Mouse (Mus musculus) layer of hippocampus, postnatal 14 days (tissue): ENCODE results near the gene Htra2. TPM values are rescaled to one million over a fixed set of nuclear protein-coding genes. Genes with fewer than 3 reads are reported as not detected.

Experiments
- DNase-seq, 2 experiments: peaks; one replicate each; pipeline ENCODE4 v3.0.0; 2021 to 2022; ENCODE audit warnings: low spot score in 2 of 2, mixed read lengths in 1 of 2
- total RNA-seq, 2 experiments: library from RNA; stranded (reverse); gene quantifications; 2 replicates each; pipeline ENCODE4 v1.2.3; 2021

Gene Htra2
- total RNA-seq, 2 experiments from 2014 or later = 55.7 to 60.1 TPM

DNA sequence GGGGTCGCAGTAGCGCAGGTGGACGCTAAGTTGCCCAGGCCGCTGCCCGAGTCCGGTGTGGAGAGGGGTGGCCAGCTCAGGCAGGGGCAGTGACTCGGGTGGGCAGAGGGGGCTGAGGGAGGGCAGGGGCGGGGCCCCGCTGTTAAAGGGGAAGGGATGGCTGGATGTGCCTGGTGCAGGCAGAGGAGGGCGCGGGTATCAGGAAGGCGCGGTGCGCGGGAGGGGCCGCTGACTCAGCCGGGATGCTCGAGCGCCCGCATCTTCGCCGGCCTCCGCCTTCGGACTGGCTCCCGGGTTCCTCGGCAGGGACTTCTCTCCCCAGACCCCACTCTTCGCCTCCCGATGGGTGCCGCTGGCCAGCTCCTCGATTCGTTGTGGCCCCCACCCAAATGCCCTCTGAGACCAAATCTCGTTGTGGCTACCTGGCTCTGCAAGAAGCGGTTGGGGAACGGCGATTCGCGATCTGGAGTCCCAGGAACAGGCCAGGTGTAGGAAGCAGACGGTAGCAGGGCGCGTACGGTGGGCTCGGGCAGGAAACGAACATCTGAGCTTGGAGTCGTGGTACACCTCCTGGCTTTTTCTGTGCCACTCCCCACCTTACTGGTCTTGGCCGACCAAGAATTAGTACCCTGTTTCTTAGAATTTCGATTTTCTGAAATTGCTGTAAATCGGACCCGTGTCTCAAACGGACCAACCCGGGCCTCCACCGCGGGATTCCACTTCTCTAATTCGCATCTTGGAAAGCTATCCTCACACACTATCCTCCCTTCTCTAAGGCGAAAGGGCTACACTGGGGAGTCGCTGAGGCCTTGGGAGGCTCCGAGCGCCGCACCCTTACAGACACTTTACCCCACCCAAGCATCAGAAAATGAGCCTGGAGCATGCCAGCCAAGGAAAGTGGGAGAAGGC is 15.5 kb upstream of the Htra2 start:
- peak; percentile 23 to 61 for DNase-seq

DNA sequence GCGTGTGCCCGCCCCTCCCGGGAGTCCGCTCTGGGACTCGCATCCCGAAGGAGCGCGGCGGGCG is 15.0 kb upstream of the Htra2 start, which contains the start of gene Tlx2:
Gene Tlx2 (minus strand): TSS at position 47 of the 64 bp plus-strand sequence.
- no peak for DNase-seq

DNA sequence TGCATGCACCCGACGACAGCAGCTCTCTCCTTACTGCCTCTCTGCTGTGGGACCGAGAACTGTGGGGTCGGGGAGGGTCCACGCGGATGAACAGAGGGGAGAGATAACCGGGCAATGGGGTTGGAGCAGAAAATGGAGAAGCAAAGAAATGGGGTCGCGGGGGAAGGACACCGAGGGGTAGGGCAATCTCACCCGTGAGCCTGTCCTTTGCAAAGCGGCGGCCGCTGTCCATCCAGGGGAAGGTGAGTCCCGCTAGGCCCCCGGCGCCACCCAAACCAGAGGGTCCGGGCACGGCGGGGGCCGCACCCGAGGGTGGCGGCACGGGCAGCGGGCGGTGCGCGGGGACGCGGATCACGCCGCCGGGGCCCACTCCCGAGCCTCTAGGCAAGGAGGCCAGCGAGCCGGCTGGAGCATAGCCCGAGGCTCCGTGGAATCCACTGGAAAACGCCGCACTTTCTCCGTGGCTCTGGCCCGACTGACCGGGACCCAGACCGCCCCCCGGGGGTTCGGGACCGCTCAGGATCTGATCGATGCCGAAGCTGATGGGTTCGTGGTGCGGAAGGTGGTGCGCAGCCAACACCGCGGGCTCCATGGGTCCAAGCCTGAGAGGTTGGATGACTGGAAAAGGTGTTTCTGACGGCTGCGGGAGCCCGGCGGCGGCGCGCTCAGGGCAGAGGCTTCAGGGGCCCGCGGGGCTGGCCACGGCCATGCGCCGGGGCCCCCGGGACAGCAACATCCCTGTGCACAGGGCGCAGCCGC is 14.6 kb upstream of the Htra2 start:
- no peak for DNase-seq

DNA sequence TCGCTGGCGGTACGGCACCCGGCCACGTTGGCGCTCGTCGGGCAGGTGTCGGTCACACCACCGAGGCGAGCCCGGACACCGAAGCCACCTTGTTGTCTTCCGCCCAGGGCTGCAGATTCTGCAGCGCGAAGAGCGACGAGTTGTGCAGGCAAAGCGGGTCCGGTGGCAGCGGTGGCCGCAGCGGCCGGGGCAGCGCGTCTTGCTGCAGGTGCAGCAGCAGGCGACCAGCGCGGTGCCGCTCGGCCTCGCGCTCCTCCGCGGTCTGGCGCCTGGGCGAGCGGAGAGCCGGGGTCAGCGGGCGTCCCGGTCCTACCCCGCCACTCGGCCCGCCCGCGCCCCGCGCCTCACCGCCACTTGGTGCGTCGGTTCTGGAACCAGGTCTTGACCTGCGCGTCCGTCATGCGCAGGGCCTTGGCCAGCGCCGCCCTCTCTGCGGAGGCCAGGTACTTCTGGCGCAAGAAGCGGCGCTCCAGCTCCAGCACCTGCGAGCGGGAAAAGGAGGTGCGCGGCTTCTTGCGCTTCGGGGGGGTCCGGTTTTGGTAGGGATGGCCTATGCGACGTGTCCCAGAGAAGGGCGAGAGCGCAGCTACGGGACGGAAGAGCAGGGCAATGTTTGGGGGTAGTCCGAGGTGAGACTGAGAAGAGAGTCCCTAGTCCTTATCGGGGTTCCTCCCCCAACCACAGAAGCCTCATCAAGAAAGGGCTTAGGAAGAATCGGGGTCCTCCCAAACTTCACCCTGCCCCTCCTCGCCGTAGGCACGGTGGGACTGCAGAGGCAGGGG is 13.8 kb upstream of the Htra2 start:
- DNase-seq = no peak

DNA sequence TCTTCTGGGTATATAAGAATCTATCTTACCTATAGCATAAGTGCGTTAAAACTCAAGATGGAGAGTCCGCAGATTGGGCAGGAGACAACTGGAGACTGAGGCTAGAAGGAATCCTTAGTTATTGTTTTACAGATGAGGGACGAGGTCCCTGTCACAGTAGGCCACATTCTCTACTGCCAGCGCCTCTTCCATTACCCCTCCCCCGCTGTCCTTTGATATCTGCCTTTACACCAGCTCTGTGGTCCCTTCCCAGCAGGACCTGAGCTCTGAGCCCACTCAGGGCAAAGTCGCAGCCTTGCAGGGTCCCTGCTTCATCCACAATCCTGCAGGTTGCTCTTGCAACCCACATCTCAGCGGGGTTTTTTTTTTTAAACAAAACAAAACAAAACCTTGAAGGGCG is 13.1 kb upstream of the Htra2 start:
- DNase-seq = no peak

DNA sequence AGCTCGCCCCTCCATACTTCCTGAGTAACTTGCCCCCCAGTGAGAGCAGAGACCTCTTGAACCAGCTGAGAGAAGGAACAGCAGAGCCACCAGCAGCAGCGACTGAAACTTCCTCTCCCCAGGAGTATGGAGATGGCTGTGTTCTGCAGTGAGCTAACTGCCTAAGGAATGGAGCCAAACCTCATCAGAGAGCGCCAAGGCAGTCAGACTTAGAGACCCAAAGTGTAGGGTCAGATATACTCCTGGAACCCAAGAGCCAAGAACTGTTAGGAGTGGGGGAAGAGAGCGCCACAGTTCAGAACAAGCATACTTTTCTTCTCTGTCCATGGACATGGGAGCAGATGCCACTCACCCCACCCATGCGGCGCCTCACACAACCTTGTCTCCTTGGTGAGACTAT is 11.4 kb upstream of the Htra2 start:
- DNase-seq = no peak

DNA sequence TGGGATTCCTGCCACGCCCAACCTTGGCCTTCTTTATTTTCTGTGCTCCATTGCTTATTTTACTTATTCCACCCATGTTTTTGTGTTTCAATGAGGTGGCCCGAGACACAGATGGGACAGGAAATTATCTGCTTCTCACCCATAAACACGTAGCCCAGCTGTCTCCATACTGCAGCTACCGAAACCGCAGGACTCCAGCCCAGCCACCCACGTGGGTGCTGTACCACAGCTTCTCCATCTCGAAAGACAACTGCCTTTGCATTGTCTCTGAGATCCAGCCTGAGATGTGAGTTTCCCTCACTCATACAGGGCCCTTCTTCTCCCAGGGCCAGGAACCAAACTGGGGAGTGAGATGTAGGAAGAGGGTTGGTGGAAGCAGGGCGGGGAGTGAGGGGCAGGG is 10.9 kb upstream of the Htra2 start:
- no peak for DNase-seq

DNA sequence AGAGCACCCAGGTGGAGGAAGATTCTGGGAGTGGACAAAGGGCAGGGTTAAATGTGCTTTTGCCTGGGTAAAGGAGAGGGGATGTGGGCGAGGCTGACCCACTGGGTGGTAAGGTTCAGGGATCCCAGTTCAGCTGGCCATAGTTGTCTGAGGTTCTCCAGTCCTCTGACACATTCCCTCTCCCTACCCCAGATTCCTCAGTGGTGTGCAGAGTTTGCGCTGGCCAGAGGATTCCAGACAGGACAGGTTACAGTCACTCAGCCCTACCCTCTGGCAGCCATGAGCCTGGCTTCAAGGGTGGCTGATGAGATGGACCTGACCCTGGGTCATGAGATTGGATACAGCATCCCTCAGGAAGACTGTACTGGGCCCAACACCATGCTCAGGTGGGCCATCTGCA is 3.7 kb upstream of the Htra2 start:
- DNase-seq = no peak

DNA sequence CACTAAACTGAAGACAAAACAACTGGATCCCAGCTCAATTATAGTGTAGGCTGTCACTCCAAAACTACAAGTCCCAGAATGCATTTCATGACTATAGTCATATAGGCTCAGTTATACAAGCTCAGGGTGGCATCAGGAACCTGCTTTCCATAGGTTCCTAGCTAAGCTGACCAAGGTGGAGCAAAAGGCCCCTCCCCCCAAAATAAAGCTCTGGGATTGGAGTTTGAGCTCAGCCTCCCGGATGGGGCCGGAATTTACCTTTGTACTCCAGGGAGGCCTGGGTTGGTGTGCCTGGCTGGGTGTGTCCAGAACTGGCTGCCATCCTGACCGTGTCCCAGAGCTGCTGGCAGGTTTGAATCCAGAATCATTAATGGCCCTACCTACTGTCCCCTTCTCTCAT is 2.7 kb upstream of the Htra2 start, which contains the start of gene Dqx1:
Gene Dqx1 (plus strand): TSS at position 55 of the 400 bp plus-strand sequence.
- no peak for DNase-seq

DNA sequence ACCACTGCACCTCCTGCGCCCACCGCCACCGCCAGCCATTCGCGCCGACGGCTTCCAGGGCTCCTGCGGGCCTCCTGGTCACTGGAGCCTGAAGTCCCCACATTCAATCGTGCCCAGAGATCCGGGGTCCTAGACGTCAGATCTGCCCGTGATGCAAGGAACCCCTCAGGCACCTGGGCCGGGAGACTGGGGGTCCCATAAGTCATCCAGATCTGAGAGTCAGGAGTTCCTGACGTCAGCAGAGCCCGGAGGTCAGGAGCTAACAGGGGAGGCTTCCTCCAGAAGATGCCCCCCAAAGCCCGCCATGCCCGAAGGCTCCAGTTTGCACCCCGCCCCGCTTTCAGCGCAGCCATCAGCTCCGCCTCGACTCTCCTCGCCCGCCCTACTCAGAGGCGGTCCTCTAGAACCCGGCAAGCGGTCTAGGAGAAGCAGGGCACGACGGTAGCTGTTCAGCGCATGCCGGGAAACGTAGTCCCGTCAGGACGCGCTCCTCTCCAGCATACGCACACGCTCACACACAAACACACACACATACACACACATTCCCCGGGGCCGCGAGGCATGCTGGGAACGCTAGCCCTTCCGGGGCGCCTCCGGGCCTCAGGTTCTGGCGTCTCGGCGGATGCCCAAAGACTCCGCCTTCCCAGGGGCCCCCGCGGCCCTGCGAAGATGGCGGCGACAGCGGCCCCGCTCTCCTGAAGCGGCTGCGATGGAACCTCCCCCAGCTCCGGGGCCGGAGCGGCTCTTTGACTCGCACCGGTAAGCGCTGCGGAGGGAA is 810 bp downstream of the Htra2 start, which contains the start of gene Aup1:
Gene Aup1 (plus strand): TSS at position 448 of the 778 bp plus-strand sequence.
- DNase-seq = peak; percentile 94 to 98

DNA sequence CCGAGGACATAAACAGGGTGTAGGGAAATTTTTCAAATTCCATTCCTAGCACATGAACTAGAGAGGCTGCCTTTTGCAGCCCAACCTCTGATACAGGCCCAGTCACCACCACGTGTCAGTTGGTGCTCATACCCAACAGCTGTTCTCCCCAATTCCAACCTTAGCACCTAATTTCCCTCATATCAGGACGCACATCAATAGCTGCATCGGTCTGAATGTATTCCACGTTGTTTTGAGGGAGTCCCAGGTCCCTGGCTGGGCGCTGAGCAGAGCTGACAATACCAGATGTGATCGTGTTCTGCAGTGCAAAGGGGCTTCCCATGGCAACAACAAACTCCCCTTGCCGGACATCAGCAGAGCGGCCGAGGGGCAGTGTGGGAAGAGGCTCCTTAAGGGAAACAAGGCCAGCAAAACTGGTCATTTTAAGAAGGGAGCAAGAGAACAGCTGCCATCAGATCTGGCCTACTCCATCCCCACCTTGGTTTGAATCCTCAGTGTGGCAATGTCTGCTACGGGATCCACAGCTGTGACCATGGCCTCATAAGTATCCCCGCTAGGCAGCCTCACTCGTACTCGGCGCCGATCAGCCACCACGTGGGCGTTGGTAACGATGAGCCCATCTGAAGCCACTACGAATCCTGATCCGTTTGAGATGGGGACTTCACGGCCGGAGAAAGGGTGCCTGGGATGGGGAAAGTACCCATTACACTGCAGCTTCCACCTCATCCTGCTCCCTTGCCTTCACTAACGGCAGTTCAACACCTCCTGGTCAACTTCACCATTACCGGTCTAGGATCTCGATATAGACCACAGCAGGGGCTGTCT is 1.7 kb downstream of the Htra2 start:
- peak in 1 of 2 experiments; percentile 42 for DNase-seq

DNA sequence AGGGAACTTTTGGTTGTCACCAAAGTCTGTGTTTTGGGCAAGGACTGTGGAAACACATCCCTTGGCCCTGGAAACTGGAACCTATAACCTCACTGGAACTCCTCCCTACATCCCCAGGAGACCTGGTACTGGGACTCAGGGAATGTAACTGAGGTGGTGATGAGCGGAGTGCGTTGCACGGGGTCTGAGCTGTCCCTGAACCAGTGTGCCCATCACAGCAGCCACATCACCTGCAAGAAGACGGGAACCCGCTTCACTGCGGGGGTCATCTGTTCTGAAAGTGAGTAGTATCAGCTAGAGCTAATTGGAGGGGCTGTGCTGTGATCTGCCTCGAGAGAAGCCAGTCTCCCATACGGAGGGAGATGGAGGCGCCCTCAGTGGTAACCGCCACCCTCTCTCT is 5.7 kb downstream of the Htra2 start:
- DNase-seq = no peak

DNA sequence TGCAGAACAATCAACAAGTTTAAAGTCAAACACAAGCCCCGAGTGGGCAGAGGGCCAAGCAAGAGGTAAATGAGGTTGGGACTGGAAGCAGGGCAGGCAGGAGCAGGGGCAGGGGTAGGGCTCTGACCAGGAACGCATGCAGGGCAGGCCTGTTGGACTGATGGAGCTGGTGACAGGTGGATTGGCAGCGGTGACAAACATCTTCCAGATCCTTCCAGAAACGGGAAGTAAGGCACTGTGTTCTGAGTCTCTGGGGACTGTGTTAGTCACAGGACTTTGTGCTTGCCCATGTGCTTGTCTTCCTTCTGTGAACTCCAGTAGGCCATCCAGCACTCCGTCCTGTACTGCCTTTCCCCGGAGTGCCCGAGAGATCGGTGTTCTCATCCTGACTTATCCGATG is 10.3 kb downstream of the Htra2 start:
- no peak for DNase-seq

DNA sequence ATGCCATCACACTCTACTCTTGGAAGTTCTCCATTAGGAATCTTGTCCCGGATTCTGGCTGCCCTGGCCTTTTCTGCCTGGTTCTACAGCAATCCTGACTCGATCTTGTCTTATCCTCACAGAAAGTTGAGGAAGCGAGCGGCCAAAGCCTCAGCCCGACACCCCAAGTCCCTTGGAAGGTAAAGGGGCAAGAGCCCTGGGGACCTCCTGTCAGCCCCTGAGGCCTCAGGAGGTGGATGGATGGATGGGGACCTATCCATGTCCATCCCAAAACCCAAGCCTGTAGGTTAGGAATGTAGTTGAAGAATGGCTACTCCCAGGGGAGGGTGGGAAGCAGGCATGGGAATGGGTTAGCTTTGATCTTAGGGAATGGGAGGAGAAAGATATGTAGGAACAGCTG is 11.1 kb downstream of the Htra2 start:
- DNase-seq = no peak

DNA sequence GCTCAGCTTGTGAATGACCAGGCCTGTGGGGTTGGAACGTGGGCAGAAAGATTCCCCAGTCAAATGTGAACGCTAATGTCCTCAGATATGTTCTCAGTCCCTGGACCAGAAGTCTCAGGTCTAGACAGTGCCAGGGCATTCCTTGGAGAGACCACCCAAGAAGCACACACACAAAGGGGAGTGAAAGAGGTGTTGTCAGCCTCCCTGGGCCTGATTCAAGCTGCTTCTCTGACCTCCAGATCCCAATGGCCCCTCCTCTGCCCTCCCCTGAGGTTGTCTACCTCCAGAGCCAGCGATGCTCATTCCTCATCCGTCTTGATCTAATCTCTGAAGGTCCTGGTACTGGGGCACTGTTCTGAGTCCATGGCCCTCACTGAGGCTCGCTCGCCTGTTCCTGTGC is 11.5 kb downstream of the Htra2 start:
- DNase-seq = no peak

DNA sequence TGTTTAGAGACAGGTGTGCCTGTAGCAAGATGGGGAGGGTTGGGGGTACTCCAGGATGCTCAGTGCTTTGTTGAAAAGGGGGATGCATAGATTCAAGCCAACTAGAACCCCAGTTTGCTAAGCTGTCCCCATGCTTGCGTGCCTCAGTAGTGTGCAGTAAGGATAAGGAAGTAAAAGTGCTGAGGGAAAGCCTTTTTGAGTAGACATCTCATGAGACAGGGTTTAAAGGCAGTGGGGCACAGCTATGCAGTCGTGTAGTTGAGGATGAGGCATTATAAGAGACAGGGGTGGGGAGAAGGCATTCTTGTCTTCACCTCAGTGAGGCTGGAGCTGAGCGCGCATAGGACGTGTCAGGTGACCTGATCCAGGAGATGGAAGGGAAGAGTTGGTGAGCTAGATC is 14.5 kb downstream of the Htra2 start:
- no peak for DNase-seq

DNA sequence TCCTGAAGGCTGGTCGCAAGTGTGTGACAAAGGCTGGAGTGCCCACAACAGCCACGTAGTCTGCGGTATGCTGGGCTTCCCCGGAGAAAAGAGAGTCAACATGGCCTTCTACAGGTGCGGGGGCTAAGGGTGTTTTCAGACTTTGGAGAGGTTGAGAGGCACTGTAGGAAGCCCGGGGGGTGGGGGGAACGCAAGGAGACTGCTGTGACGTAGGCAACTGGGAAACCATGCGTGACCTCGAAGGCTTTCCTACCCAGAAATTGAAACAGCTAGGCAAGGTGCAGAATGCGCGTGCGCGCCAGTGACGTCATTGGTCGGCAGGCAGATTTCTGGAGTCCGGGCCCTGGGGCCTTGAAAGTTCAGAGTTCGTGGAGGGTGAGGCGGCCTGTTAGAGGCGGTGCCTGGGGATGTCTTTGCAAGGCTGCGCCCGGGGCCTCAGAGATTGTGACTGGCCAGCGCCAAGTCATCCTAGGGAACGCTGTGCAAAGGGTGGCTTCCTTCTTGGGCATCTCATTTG is 16.5 kb downstream of the Htra2 start:
- peak; percentile 83 to 84 for DNase-seq

DNA sequence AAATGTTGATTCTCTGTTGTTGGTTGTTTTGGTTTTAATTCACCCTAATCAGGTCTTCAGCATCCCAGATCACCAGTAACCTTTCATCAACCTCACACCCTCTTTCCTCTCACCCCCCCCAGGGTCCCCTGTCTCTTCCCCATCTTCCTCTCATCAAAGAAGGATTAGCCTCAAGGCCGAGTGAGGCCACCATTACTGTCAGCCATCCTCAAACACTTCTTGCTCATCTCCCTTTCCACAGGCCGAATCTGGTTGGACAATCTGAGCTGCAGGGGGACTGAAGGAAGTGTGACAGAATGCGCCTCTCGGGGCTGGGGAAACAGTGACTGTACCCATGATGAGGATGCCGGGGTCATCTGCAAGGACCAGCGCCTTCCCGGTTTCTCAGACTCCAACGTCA is 17.9 kb downstream of the Htra2 start:
- no peak for DNase-seq

DNA sequence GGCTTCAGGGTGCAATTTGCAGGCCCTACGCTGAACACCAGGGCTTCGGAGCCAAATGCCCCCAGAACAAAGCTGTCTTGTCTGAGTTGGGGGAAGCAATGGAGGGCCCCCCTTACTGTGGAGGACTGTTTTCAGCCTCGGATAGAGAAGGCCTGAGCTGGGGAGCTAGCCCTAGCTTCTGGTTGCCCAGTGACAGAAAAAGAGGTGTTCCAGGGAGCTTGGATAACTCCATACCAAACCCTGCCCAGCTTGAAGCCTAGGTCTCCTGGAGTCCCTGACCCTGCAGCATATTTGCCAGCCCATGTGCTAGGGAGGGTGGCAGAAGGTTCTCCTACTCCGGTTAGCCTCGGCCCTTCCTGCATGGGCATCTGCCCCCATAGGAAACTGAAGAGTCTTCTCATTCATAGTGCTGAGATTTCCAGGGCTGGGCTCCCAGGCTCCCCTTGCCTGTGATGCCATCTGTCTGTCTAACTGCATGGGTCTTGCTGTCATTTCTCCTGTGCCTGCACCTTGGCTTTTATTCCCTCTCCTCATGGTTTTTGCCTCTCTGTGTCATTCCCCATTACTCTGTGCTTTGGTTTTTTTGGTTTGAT is 20.5 kb downstream of the Htra2 start:
- no peak for DNase-seq
